Mouse (Mus musculus): ENCODE data around the gene Slc7a5.

GRCm38 (mm10) chr8:121871833-121872440 is 35.6 kb downstream of the Slc7a5 start:
- TF ChIP-seq CTCF (conservative IDR thresholded peaks at IDR 0.05; ENCODE audit: low read length) (no peak), NANOG (IDR thresholded peaks at IDR 0.05; ENCODE audit: borderline replicate concordance, low read length) (no peak)

Data from E14TG2a.4 (cell line).